Mouse (Mus musculus) limb, embryonic 12.5 days (tissue): ENCODE measurements around the gene Plcg2. TPM values are rescaled to one million over a fixed set of nuclear protein-coding genes. Genes with fewer than 3 reads are reported as not detected.
A peak's percentile ranks its signal among the peaks of the same experiment; 100 is the strongest.

Experiments used
- ATAC-seq: fragments of 200-750 bp; cut with Nextera tagmentation; 2 replicates; pipeline ENCODE4 v1.8.0; 2017; ENCODE audit warnings: low read depth, moderate TSS enrichment; ENCODE audit not compliant: insufficient number of reproducible peaks, insufficient read depth, low FRiP score, low TSS enrichment
- H3K27ac ChIP-seq: fragments of 300-500 bp; sonication (generic); 2 replicates; pipeline ENCODE4 v1.5.1; 2016; ENCODE audit warnings: mild to moderate bottlenecking, moderate library complexity
- H3K27me3 ChIP-seq: fragments of 300-500 bp; sonication (generic); 2 replicates; pipeline ENCODE4 v1.6.1; 2016; ENCODE audit warnings: mild to moderate bottlenecking, moderate library complexity
- H3K36me3 ChIP-seq: fragments of 300-500 bp; sonication (generic); 2 replicates; pipeline ENCODE4 v1.6.1; 2016; ENCODE audit warnings: mild to moderate bottlenecking, moderate library complexity
- H3K4me1 ChIP-seq: fragments of 300-500 bp; sonication (generic); replicated peaks from 2 replicates; pipeline ENCODE4 v1.6.1; 2016
- H3K4me2 ChIP-seq: fragments of 300-500 bp; sonication (generic); 2 replicates; pipeline ENCODE4 v1.6.1; 2016; ENCODE audit warnings: mild to moderate bottlenecking, moderate library complexity
- H3K4me3 ChIP-seq: fragments of 300-500 bp; sonication (generic); replicated peaks from 2 replicates; pipeline ENCODE4 v1.5.1; 2016; ENCODE audit warnings: mild to moderate bottlenecking
- H3K9ac ChIP-seq: fragments of 300-500 bp; sonication (generic); replicated peaks from 2 replicates; pipeline ENCODE4 v1.6.1; 2016; ENCODE audit warnings: mild to moderate bottlenecking, moderate library complexity
- H3K9me3 ChIP-seq: fragments of 300-500 bp; sonication (generic); 2 replicates; pipeline ENCODE4 v1.6.1; 2016; ENCODE audit warnings: mild to moderate bottlenecking, moderate library complexity
- WGBS: fragments of 180-500 bp; shearing (Covaris S2); methylation state at CpG from one replicate; pipeline ENCODE4 v1.1.7; 2016; 5-methylcytosine and 5-hydroxymethylcytosine counted together
- polyA plus RNA-seq: library from polyadenylated mRNA; unstranded; fragments of >200 nt; fragmentation: Nextera tagmentation; extraction: Ambion mirVana; gene quantifications from 2 replicates; pipeline ENCODE4 v1.2.1, GENCODE M21; 2016

Gene Plcg2
- polyA plus RNA-seq, 1 experiment from 2014 or later = 2.4 TPM

DNA sequence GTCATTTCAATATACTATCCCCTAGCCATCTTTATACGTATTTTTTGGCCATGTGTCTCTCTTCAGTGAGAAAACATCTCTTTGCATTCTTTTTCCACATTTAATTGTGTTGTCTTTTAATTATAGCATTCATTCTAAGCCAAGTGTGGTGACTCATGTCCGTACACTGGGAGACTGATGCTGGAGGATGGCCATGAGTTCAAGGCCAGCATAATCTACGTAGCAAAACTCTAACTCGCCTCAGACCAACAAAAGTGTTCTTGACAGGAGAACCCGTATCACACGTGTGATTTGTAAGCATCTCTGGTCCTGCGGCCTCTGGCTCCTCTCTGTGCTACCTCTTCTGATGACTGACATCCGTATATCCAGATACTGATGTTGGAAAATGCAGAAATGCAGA lies 13.4 kb upstream of the Plcg2 start:
- H3K36me3 ChIP-seq = no peaks in the 10 kb centered on the region
- no peak overlapping the region for H3K4me2 ChIP-seq
- H3K4me3 ChIP-seq = no peak overlapping the region
- no peak for ATAC-seq
- H3K9ac ChIP-seq = no peak overlapping the region
- 85% methylated on average over 8 of the region's 8 CpGs for WGBS
- no peaks in the 10 kb centered on the region for H3K27me3 ChIP-seq
- no peaks in the 10 kb centered on the region for H3K9me3 ChIP-seq
- no peak overlapping the region for H3K27ac ChIP-seq
- H3K4me1 ChIP-seq = no peaks in the 10 kb centered on the region

DNA sequence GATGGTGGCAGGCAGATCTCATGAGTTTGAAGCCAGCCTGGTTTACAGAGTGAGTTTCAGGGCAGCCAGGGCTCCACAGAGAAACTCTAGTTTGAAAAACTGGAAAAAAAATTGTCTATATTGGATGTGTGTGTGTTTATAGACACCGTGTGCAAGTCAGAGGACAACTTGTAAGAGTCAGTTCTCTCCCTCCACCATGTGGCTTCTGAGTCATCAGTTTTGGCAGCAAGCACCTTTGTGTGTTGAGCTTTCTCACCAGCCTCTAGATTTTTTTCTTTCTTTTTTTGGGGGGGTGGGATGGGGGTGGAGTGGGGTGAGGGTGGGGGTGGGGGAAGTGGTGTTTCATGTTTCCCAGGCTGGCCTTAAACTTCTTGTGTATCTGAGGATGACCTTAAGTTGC lies 12.8 kb upstream of the Plcg2 start:
- no peaks in the 10 kb centered on the region for H3K27me3 ChIP-seq
- 89% methylated on average over 1 of the region's 1 CpGs for WGBS
- ATAC-seq = no peak

DNA sequence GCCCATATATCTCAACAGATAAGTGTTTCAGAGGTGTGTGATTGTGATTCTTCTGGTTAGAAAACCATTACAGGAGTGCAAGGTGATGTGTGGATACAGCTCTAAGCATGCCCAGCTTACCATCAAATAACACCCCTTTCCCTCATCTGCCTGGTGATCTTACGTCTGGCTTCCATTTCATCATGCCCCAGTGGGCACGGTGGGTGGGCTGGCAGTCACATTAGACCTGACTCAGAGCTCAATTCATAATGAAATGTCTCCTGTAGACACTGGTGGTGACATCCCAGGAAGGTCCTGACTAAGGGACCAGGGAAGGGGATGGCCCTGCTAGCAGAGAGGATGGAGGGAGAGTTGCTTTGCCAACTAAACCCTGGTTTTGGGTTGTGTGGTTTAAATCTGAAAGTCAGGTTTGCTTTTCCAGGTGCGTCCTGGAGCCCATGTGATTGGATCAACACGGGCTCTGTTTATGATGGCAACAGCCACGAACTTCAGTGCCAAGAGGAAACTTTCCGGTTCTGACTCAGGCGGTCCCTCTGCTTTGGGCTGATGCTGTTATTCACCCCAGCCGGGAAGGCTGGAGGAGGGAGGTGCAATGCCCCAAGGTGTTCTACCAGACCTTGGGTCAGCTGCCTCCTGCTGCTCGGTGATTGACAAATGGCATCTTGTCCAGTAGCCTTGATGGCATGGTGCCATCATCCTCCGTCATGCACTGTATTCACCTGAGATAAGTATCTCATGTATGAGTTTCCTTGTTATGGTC lies 9.7 kb upstream of the Plcg2 start:
- Histone ChIP-seq H3K4me3 (no peak overlapping the region), H3K4me1 (no peaks in the 10 kb centered on the region), H3K27me3 (peaks cover 13% of the 10 kb centered on the region), H3K36me3 (no peaks in the 10 kb centered on the region), H3K4me2 (no peak overlapping the region), H3K27ac (no peak overlapping the region), H3K9me3 (no peaks in the 10 kb centered on the region), H3K9ac (no peak overlapping the region)
- no peak for ATAC-seq
- 82% methylated on average over 10 of the region's 10 CpGs for WGBS

More for the DNA sequence above, 12.8 kb upstream of the Plcg2 start:
- Histone ChIP-seq H3K27ac (no peak overlapping the region), H3K9ac (no peak overlapping the region), H3K4me1 (no peaks in the 10 kb centered on the region), H3K9me3 (no peaks in the 10 kb centered on the region), H3K36me3 (no peaks in the 10 kb centered on the region), H3K4me3 (no peak overlapping the region), H3K4me2 (no peak overlapping the region)

DNA sequence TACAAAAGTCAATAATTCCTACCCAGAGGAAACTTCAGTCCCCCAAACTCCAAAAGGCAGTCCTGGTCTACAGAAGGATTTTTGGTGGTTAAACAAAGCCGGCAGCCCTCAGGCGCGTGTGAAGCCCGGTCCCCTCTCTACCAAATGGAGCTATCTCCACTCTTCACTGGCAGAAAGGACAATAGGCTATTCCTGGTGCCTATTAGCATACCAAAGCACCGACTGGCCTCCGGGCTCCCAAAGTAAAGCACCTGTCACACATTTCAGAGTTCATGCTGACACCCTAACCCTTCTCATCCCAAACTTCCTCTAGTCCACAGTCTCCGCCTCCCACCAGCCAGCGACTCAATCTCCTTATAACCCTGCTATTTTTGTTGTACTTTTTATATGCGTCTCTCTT lies 4.5 kb upstream of the Plcg2 start:
- H3K4me2 ChIP-seq = no peak overlapping the region
- peaks cover 56% of the 10 kb centered on the region for H3K27me3 ChIP-seq
- peaks cover 6% of the 10 kb centered on the region for H3K4me1 ChIP-seq
- no peak overlapping the region for H3K9ac ChIP-seq
- H3K27ac ChIP-seq = no peak overlapping the region
- H3K9me3 ChIP-seq = no peaks in the 10 kb centered on the region
- ATAC-seq = no peak
- no peaks in the 10 kb centered on the region for H3K36me3 ChIP-seq
- no peak overlapping the region for H3K4me3 ChIP-seq
- 15% methylated on average over 9 of the region's 9 CpGs for WGBS

DNA sequence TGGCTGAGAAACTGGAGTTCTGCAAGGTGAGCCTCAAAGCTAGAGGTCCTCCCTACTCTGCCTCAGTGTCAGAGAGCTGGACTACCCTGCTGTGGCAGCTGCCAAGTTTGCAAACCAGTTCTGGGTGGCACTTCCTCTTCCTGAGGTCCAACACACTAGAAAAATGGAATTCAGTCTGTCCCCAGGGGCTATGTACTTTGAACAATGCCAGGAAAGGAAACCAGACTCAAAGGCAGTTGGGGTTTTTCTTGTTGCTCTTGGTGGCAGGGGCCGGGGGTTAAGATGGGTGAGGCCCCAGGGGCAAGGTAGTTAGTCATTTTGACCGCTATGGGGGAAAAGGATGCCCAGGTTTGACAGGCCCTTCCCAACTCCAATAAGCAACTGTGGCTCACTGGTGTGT lies 3.2 kb upstream of the Plcg2 start:
- WGBS = 73% methylated on average over 2 of the region's 2 CpGs
- H3K36me3 ChIP-seq = no peaks in the 10 kb centered on the region
- no peaks in the 10 kb centered on the region for H3K9me3 ChIP-seq
- H3K4me3 ChIP-seq = no peak overlapping the region
- peaks cover 14% of the 10 kb centered on the region for H3K4me1 ChIP-seq
- no peak overlapping the region for H3K27ac ChIP-seq
- no peak overlapping the region for H3K9ac ChIP-seq
- H3K27me3 ChIP-seq = peaks cover 65% of the 10 kb centered on the region
- ATAC-seq = no peak
- H3K4me2 ChIP-seq = no peak overlapping the region

DNA sequence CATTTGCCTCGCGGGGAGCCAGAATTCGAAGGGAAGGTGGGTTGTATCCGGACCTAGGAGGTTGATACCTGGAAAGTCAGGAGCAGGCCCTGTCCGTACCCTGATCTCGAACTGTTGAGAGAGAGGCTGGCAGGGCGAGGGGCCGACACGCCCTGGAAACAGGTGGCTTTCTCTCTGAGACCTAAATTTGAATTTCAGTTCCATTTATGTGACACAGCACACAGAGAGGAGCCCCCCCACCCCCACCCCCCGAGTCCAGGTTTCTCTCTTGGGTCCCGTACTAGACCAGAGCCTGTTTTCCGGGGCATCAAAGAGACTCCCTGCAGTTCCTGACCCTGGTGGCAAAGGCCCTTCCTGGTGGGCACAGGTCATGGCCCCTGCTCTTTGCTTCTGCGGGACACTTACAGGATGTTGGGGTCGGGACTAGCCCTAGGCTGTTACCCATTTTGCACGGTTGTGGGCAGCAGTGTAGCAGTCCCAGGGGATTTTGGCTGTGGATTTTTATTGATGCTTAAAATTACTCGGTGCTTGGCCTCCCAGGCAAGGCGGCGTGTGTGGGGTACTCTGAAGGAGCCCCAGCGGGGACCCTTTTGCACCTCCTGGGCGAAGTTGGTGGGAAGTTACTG lies 937 bp downstream of the Plcg2 start:
- ATAC-seq = peak; percentile 22; the same call in 1 of the 2 replicates
- Histone ChIP-seq H3K9ac (peak overlapping the region; percentile 64; the same call in 1 of the 2 replicates), H3K4me1 (peaks cover 14% of the 10 kb centered on the region), H3K9me3 (no peaks in the 10 kb centered on the region), H3K4me2 (peak overlapping the region; percentile 100), H3K4me3 (peak overlapping the region; percentile 61), H3K27me3 (peaks cover 46% of the 10 kb centered on the region), H3K36me3 (no peaks in the 10 kb centered on the region), H3K27ac (no peak overlapping the region)
- WGBS = 5% methylated on average over 20 of the region's 20 CpGs

DNA sequence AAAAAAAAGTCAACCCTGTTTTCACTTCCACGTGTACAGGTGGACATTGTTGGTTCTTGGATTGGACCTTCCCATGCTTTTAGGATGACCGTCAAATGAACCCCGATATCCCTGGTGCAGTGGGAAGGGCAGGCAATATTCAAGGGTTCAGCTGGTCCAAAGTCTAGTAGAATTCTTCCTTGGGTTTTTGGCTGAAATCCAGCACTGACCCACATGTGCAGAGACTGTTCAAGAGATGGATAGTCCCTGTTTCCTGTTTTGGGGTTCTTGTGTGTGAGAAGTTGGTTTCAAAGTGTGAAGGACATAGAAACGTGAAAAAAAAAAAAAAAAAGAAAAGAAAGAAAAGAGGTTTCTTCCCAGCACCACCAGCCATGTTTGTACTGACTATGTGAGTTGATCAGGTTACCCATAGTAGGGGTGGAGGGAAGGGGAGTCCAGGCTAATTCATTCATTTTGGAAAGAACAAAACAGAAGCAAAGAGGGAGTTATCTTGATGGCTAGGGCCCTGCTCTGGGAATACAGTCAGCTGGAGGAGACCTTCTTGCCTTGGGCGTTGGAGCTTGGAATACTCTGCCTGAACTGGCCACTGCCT lies 2.2 kb downstream of the Plcg2 start:
- 72% methylated on average over 5 of the region's 5 CpGs for WGBS
- Histone ChIP-seq H3K36me3 (no peaks in the 10 kb centered on the region), H3K27me3 (peaks cover 34% of the 10 kb centered on the region), H3K4me1 (peaks cover 19% of the 10 kb centered on the region), H3K4me2 (no peak overlapping the region), H3K9me3 (no peaks in the 10 kb centered on the region), H3K9ac (no peak overlapping the region), H3K27ac (no peak overlapping the region), H3K4me3 (no peak overlapping the region)
- ATAC-seq = no peak

DNA sequence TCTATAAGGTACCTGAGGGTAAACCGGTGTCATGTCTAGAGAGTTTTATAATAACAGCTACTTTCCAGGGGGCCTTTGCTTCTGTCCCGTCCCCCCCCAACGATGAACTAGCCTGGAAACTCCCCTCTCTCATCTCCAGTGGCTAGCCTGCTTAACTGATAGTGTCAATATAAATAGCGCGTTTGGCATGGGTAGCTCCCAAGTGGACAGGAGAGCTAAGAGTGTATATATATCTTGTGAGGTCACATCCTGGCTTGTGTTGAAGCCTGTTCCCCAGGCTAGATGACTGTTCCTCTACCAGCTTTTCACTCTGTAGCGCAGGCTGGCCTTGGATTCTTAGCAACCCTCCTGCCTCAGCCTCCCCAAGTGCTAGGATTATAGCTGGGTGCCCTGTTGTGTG lies 3.2 kb downstream of the Plcg2 start:
- H3K27me3 ChIP-seq = peaks cover 31% of the 10 kb centered on the region
- no peak for ATAC-seq
- 90% methylated on average over 6 of the region's 6 CpGs for WGBS
- H3K27ac ChIP-seq = no peak overlapping the region
- H3K9me3 ChIP-seq = no peaks in the 10 kb centered on the region
- H3K36me3 ChIP-seq = no peaks in the 10 kb centered on the region
- no peak overlapping the region for H3K4me2 ChIP-seq
- no peak overlapping the region for H3K4me3 ChIP-seq
- H3K9ac ChIP-seq = no peak overlapping the region
- H3K4me1 ChIP-seq = peaks cover 19% of the 10 kb centered on the region

DNA sequence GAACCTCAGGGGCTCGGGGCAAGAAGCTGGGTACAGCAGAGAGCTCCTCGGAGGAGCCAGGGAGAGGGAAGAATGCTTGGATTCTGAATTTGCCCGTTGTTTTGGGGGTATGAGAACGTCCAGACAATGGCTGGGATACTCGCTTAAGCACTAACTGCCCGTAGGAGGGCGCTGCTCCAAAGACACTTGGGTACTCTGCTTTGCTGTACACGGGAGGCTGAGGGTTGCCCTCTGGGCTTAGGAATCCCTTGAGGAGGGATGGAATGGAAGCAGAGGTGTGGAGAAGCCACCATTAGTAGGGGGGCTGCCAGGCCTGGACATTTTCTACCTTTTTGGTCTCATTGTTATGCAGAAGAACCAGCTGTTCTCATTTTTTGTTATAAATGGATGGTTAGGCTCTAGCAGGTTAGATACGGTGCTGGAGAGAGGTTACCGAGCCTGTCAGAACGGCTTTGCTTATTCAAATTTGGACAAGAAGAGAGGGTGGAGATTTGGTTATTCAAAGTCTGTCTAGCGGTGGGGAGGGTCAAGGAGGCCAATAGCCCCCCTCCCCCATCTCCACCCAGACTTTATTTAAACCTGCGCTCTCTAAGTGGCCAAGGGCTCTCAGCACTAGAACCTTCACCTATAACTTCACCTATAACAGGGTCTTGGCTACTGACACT lies 5.4 kb downstream of the Plcg2 start:
- peaks cover 9% of the 10 kb centered on the region for H3K27me3 ChIP-seq
- WGBS = 72% methylated on average over 13 of the region's 13 CpGs

DNA sequence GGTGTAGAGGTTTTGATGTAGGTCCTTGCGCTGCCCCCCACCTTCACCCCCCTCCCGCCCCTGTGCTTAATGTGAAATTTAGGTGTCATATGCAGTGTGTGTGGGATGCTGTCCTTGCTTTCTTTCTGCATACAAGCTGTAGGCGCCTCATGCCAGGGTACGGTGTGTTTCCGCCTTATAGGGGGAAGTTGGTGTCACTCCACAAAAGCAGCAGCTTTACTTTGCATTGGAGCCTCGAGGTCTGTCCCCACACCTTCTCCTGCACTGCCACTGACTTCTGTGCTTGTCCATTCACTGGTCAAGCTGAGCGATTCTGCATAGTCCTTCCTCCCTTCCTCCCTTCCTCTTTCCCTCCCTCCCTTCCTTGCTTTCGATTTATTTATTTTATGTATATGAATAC lies 9.6 kb downstream of the Plcg2 start:
- no peak for ATAC-seq
- no peak overlapping the region for H3K9ac ChIP-seq
- H3K4me1 ChIP-seq = 0 out of 2 replicates have a peak, but pooled peaks cover 5% of the 10 kb centered on the region
- no peak overlapping the region for H3K4me2 ChIP-seq
- no peaks in the 10 kb centered on the region; the same call in 1 of the 2 replicates for H3K9me3 ChIP-seq
- 88% methylated on average over 8 of the region's 8 CpGs for WGBS
- no peak overlapping the region for H3K4me3 ChIP-seq
- no peaks in the 10 kb centered on the region for H3K36me3 ChIP-seq
- no peaks in the 10 kb centered on the region for H3K27me3 ChIP-seq
- no peak overlapping the region for H3K27ac ChIP-seq

More for the DNA sequence above, 5.4 kb downstream of the Plcg2 start:
- H3K4me3 ChIP-seq = no peak overlapping the region
- ATAC-seq = no peak
- no peak overlapping the region for H3K27ac ChIP-seq
- no peak overlapping the region for H3K4me2 ChIP-seq
- H3K36me3 ChIP-seq = no peaks in the 10 kb centered on the region
- no peak overlapping the region for H3K9ac ChIP-seq
- H3K4me1 ChIP-seq = peaks cover 13% of the 10 kb centered on the region
- H3K9me3 ChIP-seq = no peaks in the 10 kb centered on the region
